Comparison of ENCODE assay signal across 21 mouse cellular contexts in the genomic region with DNA sequence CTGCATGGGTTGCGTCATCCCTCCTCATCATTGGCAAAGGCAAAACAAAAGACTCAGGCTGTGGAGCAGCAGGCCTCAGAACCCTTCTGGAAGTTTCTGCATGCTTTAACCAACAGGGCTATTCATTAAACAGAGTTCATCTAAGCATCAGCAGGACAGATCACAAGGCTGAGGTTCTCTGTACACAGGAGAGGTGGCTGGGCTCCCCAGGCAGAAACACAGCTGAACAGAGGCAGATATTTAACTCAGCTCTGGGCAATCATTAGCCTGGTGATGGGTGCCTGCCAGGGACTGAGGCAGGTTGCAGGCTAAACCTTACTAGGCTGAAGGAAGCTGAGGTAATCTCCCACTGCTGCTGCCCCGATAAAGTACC. TPM values are rescaled to one million over a fixed set of nuclear protein-coding genes. Genes with fewer than 3 reads are reported as not detected.
DNase-seq lines count a peak whose midpoint lies in the region; ATAC-seq and TF ChIP-seq lines count a peak whose summit lies in the region.
"Had no signal": no experiment of that assay in that cellular context is flagged by ENCODE, and none has a peak within 500 bp of the region (broad histone marks: within the 10 kb centered on the region; RNA-seq: fewer than 3 reads in every experiment).

No protein-coding gene starts in this region.

- TF ChIP-seq POLR2A in liver, adult 2 months (IDR thresholded peaks at IDR 0.05; ENCODE audit: extremely low read depth, insufficient read depth, low read length) = no peak
- no peak for TF ChIP-seq POLR2A in heart, adult 2 months (IDR thresholded peaks at IDR 0.05; ENCODE audit: insufficient read depth, low read depth, low read length)

- WGBS in liver, adult 2 months = 34% methylated on average over 2 of the region's 2 CpGs
- WGBS in kidney, embryonic 14.5 days = 74% methylated on average over 2 of the region's 2 CpGs
- WGBS in heart, adult 2 months = 86% methylated on average over 2 of the region's 2 CpGs

- H3K4me1 ChIP-seq in liver, adult 2 months (ENCODE audit: control insufficient read depth, insufficient read depth, low read length) = no peaks in the 10 kb centered on the region
- peaks cover 5% of the 10 kb centered on the region for H3K4me1 ChIP-seq in kidney, embryonic 14.5 days (ENCODE audit: control insufficient read depth, insufficient read depth, low read length)
- no peaks in the 10 kb centered on the region for H3K4me1 ChIP-seq in heart, adult 2 months (ENCODE audit: control insufficient read depth, insufficient read depth, low read length)
- H3K4me1 ChIP-seq: megakaryocyte, embryonic 14.5 days had no signal

- no peaks in the 10 kb centered on the region for H3K9me3 ChIP-seq in kidney, embryonic 14.5 days (ENCODE audit: control insufficient read depth, low read length)
- H3K9me3 ChIP-seq: forebrain, embryonic 13.5 days; hindbrain, embryonic 12.5 days; limb, embryonic 13.5 days; midbrain, embryonic 13.5 days had no signal

- H3K27ac ChIP-seq in liver, adult 2 months (replicated peaks; ENCODE audit: insufficient read depth, low read depth, low read length) = no peak overlapping the region
- peak overlapping the region; percentile 60; the same call in 1 of the 2 replicates for H3K27ac ChIP-seq in kidney, embryonic 14.5 days (ENCODE audit: low read depth, low read length)
- H3K27ac ChIP-seq in heart, adult 2 months = no peak overlapping the region
- H3K27ac ChIP-seq: forebrain, embryonic 13.5 days; hindbrain, embryonic 12.5 days; limb, embryonic 13.5 days; midbrain, embryonic 13.5 days had no signal

- no peak overlapping the region for H3K9ac ChIP-seq in liver, adult 2 months (ENCODE audit: low read depth, low read length)
- H3K9ac ChIP-seq in kidney, embryonic 14.5 days (ENCODE audit: low read depth, low read length) = no peak overlapping the region
- H3K9ac ChIP-seq in heart, adult 2 months (ENCODE audit: low read depth, low read length) = no peak overlapping the region
- H3K9ac ChIP-seq: forebrain, embryonic 13.5 days; hindbrain, embryonic 12.5 days; limb, embryonic 13.5 days; lung, embryonic 14.5 days; midbrain, embryonic 13.5 days had no signal

- TF ChIP-seq EP300 in heart, adult 2 months (IDR thresholded peaks at IDR 0.05; ENCODE audit: insufficient read depth, low read depth, low read length) = no peak

- no peaks in the 10 kb centered on the region for H3K79me2 ChIP-seq in liver, adult 2 months (ENCODE audit: control insufficient read depth, insufficient read depth, low read length)
- no peaks in the 10 kb centered on the region for H3K79me2 ChIP-seq in heart, adult 2 months (replicated peaks; ENCODE audit: control insufficient read depth, insufficient read depth, low read length)

- no peak for TF ChIP-seq CTCF in liver, adult 2 months (IDR thresholded peaks at IDR 0.05; ENCODE audit: low read depth, low read length)
- TF ChIP-seq CTCF in heart, adult 2 months (IDR thresholded peaks at IDR 0.05) = no peak

- H3K4me3 ChIP-seq in liver, adult 2 months (ENCODE audit: insufficient read depth, low read depth, low read length) = no peak overlapping the region
- H3K4me3 ChIP-seq in kidney, embryonic 14.5 days (ENCODE audit: low read length) = no peak overlapping the region
- no peak overlapping the region for H3K4me3 ChIP-seq in heart, adult 2 months
- H3K4me3 ChIP-seq: forebrain, embryonic 13.5 days; hindbrain, embryonic 12.5 days; limb, embryonic 13.5 days; megakaryocyte, embryonic 14.5 days; midbrain, embryonic 13.5 days had no signal

- H3K4me2 ChIP-seq in kidney, embryonic 14.5 days (replicated peaks; ENCODE audit: low read depth, low read length) = no peak overlapping the region
- H3K4me2 ChIP-seq: forebrain, embryonic 13.5 days; hindbrain, embryonic 12.5 days; limb, embryonic 13.5 days; lung, embryonic 14.5 days; midbrain, embryonic 13.5 days had no signal

- no peaks in the 10 kb centered on the region for H3K36me3 ChIP-seq in liver, adult 2 months (ENCODE audit: control insufficient read depth, insufficient read depth, low read length)
- peaks cover 24% of the 10 kb centered on the region for H3K36me3 ChIP-seq in kidney, embryonic 14.5 days (ENCODE audit: control insufficient read depth, insufficient read depth, low read length)
- no peaks in the 10 kb centered on the region for H3K36me3 ChIP-seq in heart, adult 2 months (ENCODE audit: control insufficient read depth, insufficient read depth, low read length)

- H3K27me3 ChIP-seq in liver, adult 2 months (ENCODE audit: control insufficient read depth, insufficient read depth, low read length) = no peaks in the 10 kb centered on the region
- no peaks in the 10 kb centered on the region for H3K27me3 ChIP-seq in kidney, embryonic 14.5 days (ENCODE audit: control insufficient read depth, insufficient read depth, low read length)
- no peaks in the 10 kb centered on the region for H3K27me3 ChIP-seq in heart, adult 2 months (ENCODE audit: control insufficient read depth, insufficient read depth, low read length)
- H3K27me3 ChIP-seq: forebrain, embryonic 13.5 days; hindbrain, embryonic 12.5 days; limb, embryonic 13.5 days; midbrain, embryonic 13.5 days had no signal

- intact Hi-C loops in heart, adult 2 months (cut with DNase I) = no loop called here

- ATAC-seq in kidney, embryonic 14.5 days (ENCODE audit: low FRiP score, low TSS enrichment) = peak; percentile 71; the same call in 1 of the 2 replicates
- ATAC-seq: forebrain, embryonic 13.5 days; intestine, postnatal 0 days; midbrain, embryonic 13.5 days had no signal

- DNase-seq in liver, adult 2 months (ENCODE audit: extremely low read depth, low read depth, low spot score) = peak; percentile 92
- no peak for DNase-seq in liver
- peak; percentile 91 to 94 for DNase-seq in kidney, postnatal 25 days
- no peak for DNase-seq in adipocyte (ENCODE audit: low spot score)
- DNase-seq in thymus, postnatal 4 days = no peak
- DNase-seq in heart, adult 2 months = no peak
- DNase-seq: adrenal gland, postnatal 14 days; cerebellum, adult 2 months; cerebellum, postnatal 36 days; gastrocnemius, postnatal 14 days; heart, adult 18-20 months; lung, embryonic 14.5 days; spleen, adult 18-20 months had no signal

RNA-seq across cellular contexts. Expression of a gene that starts 5.6 kb away (rescaled TPM):
- 4.2 and 5.6 TPM in 2 replicates for total RNA-seq in liver, adult 2 months (2014; rRNA removed)
- 2.3 and 5.9 TPM in 2 replicates for polyA plus RNA-seq in liver, adult 2 months (2012; rRNA removed)
- 12.9 and 18.4 TPM in 2 replicates for polyA plus RNA-seq in kidney, embryonic 14.5 days (2014; fragmentation: Nextera tagmentation; extraction: Ambion mirVana)
- total RNA-seq in heart, adult 2 months (2021) = 1 to 10 TPM; 5.2 to 5.8 TPM
- 6.5 and 7.8 TPM in 2 replicates for polyA plus RNA-seq in heart, adult 2 months (2012; rRNA removed)

RNA-seq across cellular contexts. Expression of a gene that starts 7.2 kb away (rescaled TPM):
- 1.7 and 2.1 TPM in 2 replicates for total RNA-seq in liver, adult 2 months (2014; rRNA removed)
- polyA plus RNA-seq in liver, adult 2 months (2012; rRNA removed) = 1.3 and 5.1 TPM in 2 replicates
- polyA plus RNA-seq in kidney, embryonic 14.5 days (2014; fragmentation: Nextera tagmentation; extraction: Ambion mirVana) = 14.4 and 21.6 TPM in 2 replicates
- 1 to 10 TPM; 4.3 to 4.9 TPM for total RNA-seq in heart, adult 2 months (2021)
- 8.3 and 9.5 TPM in 2 replicates for polyA plus RNA-seq in heart, adult 2 months (2012; rRNA removed)
- total RNA-seq: monocyte, adult 5-6 weeks had no signal

Comparison
In these comparisons a context has a peak if more than half of its experiments do, and no peak if none do; other contexts are left out.
1. DNase-seq: peak in liver, adult 2 months (single experiment) and kidney, postnatal 25 days (2 of 2); none in liver (single experiment), adipocyte (single experiment), thymus, postnatal 4 days (single experiment) and heart, adult 2 months (0 of 2).